Mouse (Mus musculus) forelimb bud, embryonic 11.5 days (tissue): ENCODE data around the gene Gm28038.

ENCODE experiments used
- DNase-seq: peaks from one replicate; pipeline ENCODE4 v3.0.0-alpha.2; 2012; ENCODE audit warnings: low read depth, low spot score

The Gm28038 gene

DNA sequence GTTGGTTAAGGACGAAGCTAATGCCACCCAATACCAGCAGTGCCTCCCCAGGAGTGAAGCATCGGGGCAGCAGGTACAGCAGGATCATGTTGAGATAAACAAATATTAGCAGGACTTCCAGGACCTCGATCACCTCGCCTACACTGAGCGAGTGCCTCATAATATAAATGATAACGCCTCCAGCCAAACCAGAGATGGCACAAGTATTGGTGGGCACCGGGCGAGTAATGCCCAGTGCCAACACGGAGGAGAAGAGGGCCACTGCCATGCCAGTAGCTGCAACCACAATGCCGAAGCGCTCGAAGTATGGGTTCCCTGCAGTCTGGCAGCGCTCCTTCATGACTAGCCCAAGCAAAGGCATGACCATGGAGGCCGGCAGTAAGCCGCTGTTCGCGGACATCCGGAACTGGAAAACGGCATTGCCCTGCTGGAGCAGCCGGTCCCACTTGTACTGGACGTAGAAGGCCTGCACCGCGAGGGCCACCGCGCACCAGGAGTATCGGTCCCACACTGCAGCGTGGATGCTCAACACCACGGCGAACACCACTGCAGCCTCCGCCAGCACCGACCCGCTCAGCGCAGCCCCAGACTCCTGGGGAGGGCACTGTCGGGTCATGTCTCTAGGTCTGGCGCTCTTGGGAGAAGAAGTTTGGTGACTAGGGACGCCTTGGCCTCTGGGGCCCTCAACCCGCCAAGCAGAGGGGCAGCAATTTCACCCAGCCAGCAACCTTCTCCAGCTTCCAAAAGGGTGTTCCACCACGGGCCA, 4.8 kb downstream of the Gm28038 start:
- no peak for DNase-seq

DNA sequence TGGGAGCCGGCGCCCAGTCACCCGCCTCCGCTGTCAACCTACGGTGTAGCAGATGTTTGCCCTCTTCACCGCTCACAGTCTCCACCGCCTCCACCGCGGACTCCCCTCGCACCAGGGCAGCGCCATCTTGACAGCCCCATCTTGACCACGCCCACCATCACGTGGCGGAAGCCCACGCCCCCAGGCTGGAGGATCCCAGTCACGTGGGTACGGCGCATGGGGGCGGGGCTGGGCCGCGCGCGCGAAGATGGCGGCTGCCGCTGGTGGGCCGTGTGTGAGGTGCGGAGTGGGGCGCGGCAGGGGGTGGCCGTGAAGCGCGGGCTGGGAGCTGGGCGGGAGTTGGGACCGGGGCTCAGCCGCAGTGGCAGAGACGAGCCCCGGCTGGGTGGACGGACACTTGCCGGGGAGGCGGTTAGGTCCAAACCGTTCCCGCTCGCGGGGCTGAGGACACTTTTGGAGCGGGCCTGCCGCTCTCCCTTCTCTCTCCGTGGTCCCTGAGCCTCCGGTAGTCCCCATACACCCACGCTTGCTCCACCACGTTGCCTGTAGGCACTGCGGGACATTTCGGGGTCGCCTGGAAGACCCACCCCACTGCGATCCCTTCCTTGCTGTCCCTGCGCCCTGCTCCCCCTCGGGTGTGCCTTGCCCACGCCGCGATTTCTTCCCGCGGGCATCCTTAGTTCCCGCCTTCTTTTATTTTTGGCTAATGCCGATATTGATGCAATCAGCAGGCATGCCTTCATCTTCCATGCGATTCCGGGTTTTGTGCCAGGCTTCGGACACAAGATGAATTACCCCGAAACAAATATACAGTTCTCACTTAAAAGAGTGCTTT, 5.6 kb downstream of the Gm28038 start, which contains the start of the genes Dolk and Nup188:
Gene Dolk, minus strand, starts transcription at position 143 of the 835 bp plus-strand sequence.
Gene Nup188, plus strand, starts transcription at position 206 of the 835 bp plus-strand sequence.
- peak; percentile 95 for DNase-seq

DNA sequence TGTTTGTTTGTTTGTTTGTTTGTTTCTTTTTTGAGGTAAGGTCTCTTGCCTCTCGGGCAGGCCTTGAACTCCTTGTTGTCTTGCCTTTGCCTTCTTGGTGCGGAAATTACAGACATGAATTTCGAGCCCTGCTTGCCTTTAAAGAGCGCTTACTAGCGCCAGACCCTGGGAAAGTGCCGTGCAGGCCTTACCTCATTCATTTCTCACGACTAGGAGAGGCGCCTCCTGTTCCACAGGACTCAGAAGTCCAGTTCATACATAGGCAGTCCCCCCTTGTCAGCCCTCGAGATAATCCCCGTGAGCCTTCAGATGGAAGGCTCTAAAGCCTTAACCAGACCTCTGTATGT, 6.2 kb downstream of the Gm28038 start:
- DNase-seq = peak; percentile 45

DNA sequence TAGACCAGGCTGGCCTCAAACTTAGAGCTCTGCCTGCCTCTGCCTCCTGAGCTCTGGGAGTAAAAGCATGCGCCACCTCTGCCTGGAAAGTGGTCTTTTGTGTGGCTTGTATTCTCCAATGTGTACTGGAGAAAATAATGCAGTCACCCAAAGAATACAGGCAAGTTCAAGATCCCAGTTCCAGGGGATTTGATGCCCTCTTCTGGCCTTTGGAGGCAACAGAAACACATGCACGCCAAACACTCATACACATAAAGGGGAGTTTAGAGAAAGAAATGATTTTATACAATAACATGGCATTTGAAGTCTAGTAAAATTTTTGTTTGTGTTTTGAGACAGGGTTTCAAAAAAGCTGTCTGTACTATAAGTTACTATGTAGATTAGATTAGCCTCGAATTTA, 18.7 kb downstream of the Gm28038 start:
- no peak for DNase-seq

DNA sequence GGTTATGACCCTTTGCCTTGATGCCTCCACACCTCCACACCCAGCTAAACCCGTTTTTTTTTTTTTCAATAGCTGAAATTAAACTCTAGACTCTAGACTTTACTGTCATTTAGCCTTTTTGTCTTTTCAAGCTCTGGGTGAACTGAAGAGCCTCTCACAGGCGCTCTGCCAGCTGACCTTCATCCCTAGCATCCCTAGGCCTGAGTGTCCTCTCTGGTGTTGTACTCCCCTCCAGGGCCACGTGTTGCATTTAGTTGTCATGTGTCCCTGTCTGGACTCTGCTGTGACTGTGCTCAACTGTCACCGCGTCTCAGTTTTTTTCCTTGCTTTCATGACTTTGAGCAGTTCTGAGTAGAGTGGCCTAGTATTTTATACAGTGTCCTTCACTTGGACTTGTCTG, 19.1 kb downstream of the Gm28038 start:
- DNase-seq = no peak

DNA sequence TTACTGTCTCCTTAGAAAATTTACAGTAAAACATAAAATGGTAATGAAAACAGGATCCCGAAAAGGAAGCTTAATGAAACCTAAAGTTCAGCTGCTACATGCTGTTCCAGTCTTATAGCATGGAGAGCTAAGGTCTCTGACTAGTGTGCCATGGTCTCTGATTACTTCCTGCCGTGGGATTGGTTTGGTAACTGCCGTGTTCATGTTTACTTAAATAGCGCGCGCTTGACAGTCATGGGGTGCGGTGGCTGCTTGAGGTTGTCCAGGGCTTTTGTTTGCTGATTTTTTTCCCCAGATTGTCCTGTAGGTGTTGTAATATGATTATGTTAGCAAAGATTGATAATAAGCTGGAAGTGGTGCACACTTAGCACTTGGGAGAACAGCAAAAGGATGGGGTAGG, 25.2 kb downstream of the Gm28038 start:
- no peak for DNase-seq

DNA sequence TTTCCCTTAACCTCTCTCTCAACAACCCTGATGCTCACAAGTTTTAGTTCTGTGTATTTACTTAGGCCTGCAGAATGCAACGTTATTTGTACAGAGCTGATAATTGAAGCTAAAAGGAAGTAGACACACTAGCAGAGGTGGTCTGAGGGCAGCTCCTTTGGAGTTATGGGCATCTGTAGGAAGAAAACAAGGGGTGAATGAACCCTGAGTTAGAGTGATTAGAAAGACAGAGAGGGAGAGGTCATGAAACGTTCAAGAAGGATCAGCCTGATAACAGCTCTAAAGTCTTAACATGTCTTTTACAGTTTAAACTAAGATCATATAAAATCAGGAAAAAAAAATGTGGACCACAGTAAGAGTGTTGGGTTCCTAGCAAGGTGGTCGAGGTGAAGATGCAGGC, 28.5 kb downstream of the Gm28038 start:
- DNase-seq = no peak

DNA sequence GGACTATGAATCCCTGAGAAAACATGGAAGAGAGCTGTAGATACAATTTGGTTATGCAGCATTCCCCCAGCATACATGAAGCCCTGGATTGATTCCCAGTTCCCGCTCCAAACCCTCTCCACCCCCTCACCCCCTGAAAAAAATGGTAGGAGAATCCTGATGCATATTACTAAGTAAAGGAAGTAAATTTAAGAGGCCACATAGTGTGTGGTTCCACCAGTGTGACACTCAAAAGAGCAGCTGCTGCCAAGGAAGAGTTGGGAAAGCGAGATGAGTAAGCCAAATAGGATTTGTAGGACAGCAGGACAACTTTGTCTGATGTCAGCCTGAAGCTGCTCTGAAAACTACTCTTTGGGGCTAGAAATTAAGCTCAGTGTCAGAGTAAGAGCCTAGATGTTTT, 30.6 kb downstream of the Gm28038 start:
- no peak for DNase-seq

DNA sequence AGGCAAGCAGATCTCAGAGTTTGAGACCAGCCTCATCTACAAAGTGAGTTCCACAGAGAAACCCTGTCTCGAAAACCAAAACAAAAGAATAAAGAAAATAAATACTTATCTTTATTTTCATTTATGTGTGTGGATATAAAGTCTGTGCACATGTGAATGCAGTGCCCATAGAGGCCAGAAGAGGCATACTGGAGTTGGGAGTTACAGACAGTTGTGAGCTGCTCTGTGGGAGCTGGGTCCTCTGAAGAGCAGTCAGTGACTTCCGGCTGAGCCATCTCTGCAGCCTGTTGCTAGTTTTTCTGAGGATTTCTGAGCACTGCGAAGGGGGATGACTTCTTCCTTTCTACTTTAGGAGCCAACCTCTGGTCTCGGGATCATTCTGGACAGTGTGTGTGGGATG, 35.3 kb downstream of the Gm28038 start:
- DNase-seq = no peak

DNA sequence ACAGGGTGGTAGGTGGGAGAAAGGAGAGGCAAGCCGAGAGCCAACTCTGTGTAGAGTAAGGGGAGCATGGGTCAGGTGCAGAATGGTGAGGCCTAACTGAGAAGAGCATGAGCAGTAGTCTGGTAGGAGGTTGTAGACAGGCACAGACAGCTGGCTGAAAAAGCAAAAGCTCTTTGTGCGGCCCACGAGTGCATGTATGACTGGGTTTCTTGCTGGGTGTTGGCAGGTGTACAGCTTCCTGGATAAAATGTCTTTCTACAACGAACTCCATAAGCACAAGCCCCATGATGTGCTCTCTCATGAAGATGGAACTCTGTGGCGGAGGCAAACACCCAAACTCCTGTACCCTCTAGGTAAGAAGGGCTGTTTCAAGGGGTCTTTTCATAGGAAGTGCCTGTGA, 36.1 kb downstream of the Gm28038 start:
- DNase-seq = no peak

DNA sequence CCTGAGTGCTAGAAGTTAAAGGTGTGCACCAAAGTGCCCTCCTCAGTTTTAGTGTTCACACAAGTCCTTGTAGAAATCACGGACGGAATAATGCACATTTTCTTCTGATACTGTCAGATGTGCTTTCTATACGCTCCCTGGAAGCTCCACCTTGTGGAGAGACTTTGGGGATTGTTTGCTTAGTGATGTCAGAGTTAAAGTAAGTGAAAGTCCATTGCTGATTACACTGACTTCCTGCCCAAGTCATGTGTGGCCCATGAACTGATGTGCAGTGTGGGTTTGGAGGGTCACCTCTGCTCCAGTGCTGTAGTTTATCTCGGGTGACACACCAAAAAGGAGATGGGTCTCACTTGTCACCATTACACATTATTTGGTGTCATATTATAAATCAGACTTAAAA, 38.4 kb downstream of the Gm28038 start:
- DNase-seq = no peak

DNA sequence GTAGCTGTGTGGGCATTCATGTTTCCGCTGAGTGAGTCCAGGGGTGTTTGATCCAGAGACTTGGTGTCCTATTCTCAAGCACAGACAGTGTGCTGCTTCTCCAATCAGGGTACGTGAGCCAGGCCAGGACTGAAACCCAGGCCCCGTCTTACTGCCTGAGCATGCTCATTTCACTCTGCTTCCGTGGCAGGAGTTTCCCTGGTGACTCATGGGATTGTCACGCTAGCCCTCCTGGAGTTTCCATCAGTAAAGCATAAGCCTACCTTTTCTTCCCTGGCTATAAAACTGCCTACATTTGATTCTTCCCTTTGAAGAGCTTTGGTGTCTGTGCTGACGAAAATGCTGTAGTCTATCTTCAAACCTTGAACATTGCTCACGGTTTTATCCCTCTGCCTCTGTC, 42.3 kb downstream of the Gm28038 start:
- no peak for DNase-seq

DNA sequence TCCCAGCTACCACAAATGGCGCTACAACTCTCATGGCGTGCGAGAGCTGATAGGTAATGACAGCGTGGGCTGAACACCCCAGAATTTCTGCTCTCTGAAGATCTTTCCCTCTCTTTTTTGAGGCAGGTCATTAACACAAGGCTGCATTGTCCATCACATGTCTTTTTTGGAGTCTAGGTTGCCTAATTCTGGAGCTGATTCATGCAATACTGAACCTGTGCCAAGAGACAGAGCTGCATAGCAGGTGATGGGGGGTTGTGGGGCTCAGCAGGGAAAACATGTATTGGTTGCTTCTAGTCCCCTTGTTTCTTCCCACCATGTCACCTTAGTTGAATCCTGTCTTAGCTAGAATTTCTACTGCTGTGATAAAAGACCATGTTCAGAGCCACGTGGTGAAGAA, 44.5 kb downstream of the Gm28038 start:
- no peak for DNase-seq

DNA sequence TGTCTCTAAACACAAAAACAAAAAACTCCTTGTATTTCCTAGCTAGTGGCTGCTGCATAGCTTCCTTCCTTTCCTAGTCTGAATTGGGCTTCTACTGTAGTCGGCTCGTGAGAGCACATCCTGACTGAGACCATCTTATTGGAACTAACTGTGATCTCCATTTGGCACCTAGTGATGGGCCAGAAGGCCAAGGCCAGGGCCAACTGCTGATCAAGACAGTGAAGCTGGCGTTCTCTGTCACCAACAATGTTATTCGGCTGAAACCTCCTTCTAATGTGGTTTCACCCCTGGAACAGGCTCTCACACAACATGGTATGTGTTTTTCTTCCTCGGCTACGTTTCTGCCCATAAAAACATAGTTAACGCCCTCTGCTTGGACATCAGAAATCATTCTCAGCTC, 46.4 kb downstream of the Gm28038 start:
- DNase-seq = no peak

DNA sequence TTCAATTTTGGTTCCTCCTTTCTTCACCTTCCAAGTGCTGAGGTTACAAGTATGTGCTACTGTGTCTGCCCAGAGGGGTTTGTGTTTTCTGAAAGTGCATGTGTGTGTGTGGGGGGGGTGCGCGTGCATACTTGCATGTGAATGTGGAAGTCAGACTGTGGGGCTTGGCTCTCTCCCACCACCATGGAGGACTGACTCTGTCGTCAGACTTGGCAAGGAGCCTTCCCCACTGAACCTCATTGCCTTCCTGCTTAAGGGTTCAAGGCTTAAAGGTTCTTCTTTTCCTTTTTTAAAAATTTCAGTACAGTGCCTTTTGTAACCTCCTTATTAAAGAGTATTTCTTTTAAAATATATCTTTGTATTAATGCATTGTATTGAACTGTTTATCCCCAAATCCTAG, 47.9 kb downstream of the Gm28038 start:
- no peak for DNase-seq

DNA sequence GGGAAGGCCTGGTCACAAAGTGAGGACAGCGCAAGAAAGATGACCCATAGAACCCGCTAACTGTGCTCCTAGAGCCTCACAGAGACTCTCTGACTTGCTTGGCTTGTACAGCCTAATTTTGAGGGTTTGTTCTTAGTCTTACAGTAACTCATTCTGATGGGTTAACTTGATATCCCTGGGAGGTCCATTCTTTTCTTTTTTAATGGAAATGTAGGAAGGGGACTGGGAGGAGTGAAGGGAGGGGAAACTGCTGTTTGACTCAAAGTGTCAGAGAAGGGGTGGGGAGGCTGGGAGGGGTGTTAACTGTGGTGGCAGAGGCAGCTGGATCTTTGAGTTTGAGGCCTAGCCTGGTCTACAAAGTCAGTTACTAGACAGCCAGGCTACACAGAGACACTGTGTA, 54.5 kb downstream of the Gm28038 start:
- DNase-seq = no peak

DNA sequence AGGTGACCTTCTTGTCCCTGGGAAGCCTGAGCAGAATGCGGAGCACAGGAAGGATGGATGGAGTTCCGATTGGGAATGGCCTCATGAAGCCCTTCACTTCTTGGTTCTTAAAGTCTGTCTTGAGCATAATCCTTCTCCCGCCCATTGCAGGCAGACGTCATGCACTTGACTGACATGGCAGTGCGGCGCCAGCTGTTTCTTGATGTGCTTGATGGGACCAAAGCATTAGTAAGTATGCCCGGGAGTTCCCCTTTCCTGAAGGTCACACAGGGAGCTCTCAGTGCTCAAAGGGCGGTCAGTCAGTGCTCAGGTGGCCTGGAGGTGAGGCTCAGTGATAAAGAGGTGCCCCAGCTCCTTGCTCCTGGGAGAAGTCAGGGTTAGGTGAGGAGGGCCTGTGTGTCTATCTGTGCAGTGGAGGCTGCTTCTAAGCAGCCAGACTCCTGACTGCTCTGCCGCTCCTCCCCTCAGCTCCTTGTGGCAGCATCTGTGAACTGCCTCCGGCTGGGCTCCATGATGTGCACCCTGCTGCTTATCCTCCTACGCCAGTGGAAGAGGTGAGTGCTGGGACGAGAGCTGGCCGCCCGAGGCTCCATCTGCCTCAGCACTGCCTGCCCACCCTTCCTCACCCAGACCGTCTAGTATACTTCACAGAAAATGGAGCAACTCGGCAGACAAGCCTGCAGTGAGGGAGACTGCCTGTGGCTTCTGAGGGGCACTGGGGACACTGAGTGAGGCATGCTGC, 55.5 kb downstream of the Gm28038 start:
- DNase-seq = no peak

DNA sequence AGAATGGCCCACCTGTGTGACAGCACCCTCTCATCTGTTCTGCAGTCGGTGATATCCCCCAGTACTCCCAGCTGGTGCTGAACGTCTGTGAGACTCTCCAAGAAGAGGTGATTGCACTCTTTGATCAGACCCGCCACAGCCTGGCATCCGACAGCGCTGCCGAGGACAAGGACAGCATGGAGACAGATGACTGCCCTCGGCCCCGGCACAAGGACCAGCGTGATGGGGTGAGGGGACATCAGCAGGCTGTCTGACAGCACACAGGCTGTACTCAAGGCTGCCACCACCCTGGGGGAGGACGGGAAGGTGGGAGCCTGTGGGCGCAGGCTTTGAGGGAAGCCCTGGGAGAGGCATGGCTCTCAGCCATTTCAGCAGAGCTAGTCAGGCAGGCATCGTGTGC, 56.3 kb downstream of the Gm28038 start:
- no peak for DNase-seq

DNA sequence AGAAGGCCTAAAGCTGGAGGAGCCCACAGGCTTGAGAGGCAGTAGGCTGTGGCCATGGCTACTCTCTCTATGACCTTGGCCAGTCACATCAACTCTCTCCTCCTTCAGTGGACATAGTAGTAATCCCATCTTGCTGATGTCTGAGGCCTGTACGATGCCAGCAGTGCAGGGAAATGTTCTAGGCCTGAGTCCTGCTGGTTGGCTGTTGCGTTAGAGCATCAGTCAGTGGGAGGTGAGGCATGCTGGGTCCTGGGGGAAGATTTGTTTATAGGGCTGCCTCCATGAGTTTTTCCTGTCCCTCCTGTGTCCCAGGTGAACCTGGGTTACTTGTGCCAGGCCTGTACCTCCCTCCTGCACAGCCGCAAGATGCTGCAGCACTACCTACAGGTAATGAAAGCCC, 61.2 kb downstream of the Gm28038 start:
- DNase-seq = no peak

DNA sequence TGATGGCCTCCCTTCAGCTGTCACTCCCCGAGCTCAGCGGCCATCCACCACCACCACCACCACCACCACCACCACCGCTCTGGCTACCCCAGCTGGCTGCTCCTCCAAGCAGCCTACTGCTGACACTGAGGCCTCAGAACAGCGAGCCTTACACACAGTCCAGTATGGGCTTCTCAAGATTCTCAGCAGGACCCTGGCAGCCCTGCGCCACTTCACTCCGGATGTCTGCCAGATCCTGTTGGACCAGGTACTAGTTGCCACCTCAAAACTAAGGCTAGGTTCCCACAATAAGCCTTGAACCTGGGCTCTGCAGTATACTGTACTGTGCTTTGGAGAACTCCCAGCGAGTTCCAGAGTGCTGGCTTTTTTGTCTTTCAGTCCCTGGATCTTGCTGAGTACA, 61.7 kb downstream of the Gm28038 start:
- no peak for DNase-seq

DNA sequence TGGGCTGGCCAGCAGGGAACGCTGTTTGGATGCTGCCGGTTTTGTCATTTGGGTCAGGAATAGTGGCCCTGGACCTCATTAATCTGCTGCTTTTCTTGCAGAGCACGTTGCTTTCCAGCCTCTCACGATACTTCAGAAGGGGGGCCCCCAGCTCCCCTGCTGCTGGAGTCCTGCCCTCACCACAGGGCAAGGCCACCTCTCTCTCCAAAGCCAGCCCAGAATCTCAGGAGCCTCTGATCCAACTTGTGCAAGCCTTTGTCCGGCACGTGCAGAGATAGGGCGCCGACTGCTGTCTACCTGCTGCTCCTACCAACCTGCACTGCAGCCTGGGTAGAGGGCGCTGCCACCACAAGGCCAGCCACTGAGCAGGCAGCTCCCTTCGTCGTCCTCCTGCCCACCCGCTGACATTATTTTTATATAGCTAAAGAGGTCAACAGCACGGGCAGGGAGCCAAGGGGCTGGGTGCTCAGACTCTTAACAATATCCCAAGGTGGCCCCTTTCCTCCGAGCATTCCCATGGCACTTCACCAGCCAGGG, 62.8 kb downstream of the Gm28038 start:
- DNase-seq = no peak
